ENCODE assay signal across 8 mouse cellular contexts in the genomic region with DNA sequence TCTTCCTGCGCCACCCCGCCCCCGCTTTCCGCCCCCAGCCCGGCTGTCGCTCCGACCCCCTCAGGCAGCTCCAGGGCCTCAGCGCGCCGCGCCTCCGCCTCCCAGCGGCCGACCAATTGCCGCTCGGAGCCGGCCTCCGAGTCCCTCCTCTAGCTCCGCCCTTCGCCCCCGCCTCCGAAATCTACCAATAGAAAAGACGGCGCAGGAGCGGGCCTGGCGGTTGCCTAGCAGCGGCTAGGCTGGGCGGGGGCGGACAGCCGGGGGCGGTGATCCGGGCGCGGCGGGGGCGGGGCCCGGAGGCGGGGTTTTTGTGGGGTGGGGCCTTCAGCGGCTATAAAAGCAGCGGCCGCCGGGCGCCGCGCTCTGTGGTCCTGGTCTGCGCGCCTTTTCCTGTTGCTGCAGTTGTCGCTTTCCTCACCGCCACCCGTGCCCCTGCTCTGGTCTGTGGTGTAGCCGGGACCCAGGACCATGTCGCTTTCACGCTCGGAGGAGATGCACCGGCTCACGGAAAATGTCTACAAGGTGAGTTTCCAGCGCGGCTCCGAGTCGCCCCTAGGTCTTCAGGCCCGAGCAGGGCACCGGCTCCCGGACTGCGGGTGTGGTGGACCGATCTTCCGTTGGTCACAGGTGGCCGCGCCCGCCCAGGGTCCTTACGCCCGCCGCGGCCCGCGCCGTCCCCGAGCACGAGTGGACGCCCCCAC. TPM values are rescaled to one million over a fixed set of nuclear protein-coding genes. Genes with fewer than 3 reads are reported as not detected.
DNase-seq lines count a peak whose midpoint lies in the region; ATAC-seq lines count a peak whose summit lies in the region.

A gene (plus strand): TSS at position 37 of the 701 bp plus-strand sequence.

- ATAC-seq in inflammation-experienced regulatory T-cells, adult 6 months: peak; percentile 93
- peak; percentile 93 for ATAC-seq in megakaryocyte-erythroid progenitor cell, adult 5-6 weeks (replicated peaks; ENCODE audit: low FRiP score, low TSS enrichment, poor library complexity, severe bottlenecking)

- peak; percentile 98 for DNase-seq in adipocyte (ENCODE audit: low spot score)
- peak; percentile 98 for DNase-seq in embryo, embryonic 10 days (ENCODE audit: low spot score)
- peak; percentile 100 for DNase-seq in gastrocnemius, postnatal 14 days
- peak; percentile 97 to 100 for DNase-seq in left cerebral cortex, postnatal 10 days (ENCODE audit: extremely low spot score in 1 of 2, low spot score in 2 of 2)
- peak; percentile 99 for DNase-seq in right cerebral cortex, postnatal 25 days
- DNase-seq in urinary bladder, postnatal 4 days (ENCODE audit: low spot score in 2 of 2): peak; percentile 99 to 100

- intact Hi-C loops in gastrocnemius, postnatal 14 days (cut with DNase I; ENCODE audit: low total_unique reads): no loop called here
- intact Hi-C loops in left cerebral cortex, postnatal 10 days (cut with DNase I): loop anchor here (5.0 kb wide), 1 partner anchor 36 kb away; no protein-coding TSS in a partner anchor

RNA-seq across cellular contexts. Expression of the gene that starts here (rescaled TPM):
- total RNA-seq in gastrocnemius, postnatal 14 days (2021): 1 to 10 TPM; 3.4 to 3.9 TPM
- polyA plus RNA-seq in inflammation-experienced regulatory T-cells, adult 6 months (2017; shearing (Covaris generic)): 10 to 100 TPM in 1 of 3 experiments, 1 to 10 TPM in 2; 8.1 to 12.1 (median 9.6) TPM
- total RNA-seq in left cerebral cortex, postnatal 10 days (2021): 100 to 1,000 TPM; 116 to 122 TPM
- 1.0 and 2.3 TPM in 2 replicates for total RNA-seq in megakaryocyte-erythroid progenitor cell, adult 5-6 weeks (2014; fragmentation: Nextera tagmentation)
- total RNA-seq in megakaryocyte-erythroid progenitor cell, adult 5-6 weeks (2017): 1.5 and 17.7 TPM in 2 replicates

Comparison
In these comparisons a context has a peak if more than half of its experiments do, and no peak if none do; other contexts are left out.
1. Peak in every context shown above with its lines: DNase-seq and ATAC-seq.
2. RNA of the gene that starts here (total RNA-seq): 116 to 122 TPM in left cerebral cortex, postnatal 10 days; 1.0 to 17.7 TPM in megakaryocyte-erythroid progenitor cell, adult 5-6 weeks and 3.4 to 3.9 TPM in gastrocnemius, postnatal 14 days; every median in the first group is over 4 times any median in the second.